Mouse (Mus musculus) heart, adult 2 months (tissue): Measurements from ENCODE around the gene Senp6. TPM values are rescaled to one million over a fixed set of nuclear protein-coding genes. Genes with fewer than 3 reads are reported as not detected.
"Not testable (repeated sequence)": the region's sequence is repeated elsewhere in the genome, so short reads cannot be mapped to it uniquely, and the experiment has no call there.

Experiments used
- DNase-seq, 2 experiments: peaks; one replicate each; pipeline ENCODE4 v3.0.0; 2021
- H3K27ac ChIP-seq: fragments of 200-600 bp; 2 replicates; pipeline ENCODE4 v1.8.1; 2022
- H3K27me3 ChIP-seq: fragments of 200-500 bp; 2 replicates; pipeline ENCODE4 v1.6.1; 2012; ENCODE audit warnings: mild to moderate bottlenecking, low read length, inconsistent platforms, mixed read lengths; ENCODE audit not compliant: control insufficient read depth, insufficient read depth
- H3K36me3 ChIP-seq: fragments of 200-500 bp; 2 replicates; pipeline ENCODE4 v1.6.1; 2012; ENCODE audit warnings: low read length, inconsistent platforms; ENCODE audit not compliant: control insufficient read depth, insufficient read depth
- H3K4me1 ChIP-seq: fragments of 200-500 bp; 2 replicates; pipeline ENCODE4 v1.6.1; 2011; ENCODE audit warnings: low read length; ENCODE audit not compliant: control insufficient read depth, insufficient read depth
- H3K4me3 ChIP-seq: fragments of 200-600 bp; 2 replicates; pipeline ENCODE4 v1.8.1; 2022
- H3K79me2 ChIP-seq: fragments of 200-500 bp; replicated peaks from 2 replicates; pipeline ENCODE4 v1.6.1; 2012; ENCODE audit warnings: mild to moderate bottlenecking, inconsistent platforms, low read length, moderate library complexity, mixed read lengths; ENCODE audit not compliant: control insufficient read depth, insufficient read depth
- H3K9ac ChIP-seq: fragments of 200-500 bp; 2 replicates; pipeline ENCODE4 v1.6.1; 2012; ENCODE audit warnings: low read depth, mild to moderate bottlenecking, control low read depth, inconsistent platforms, low read length, mixed read lengths
- CTCF ChIP-seq: fragments of 200-600 bp; IDR thresholded peaks from 2 replicates; pipeline ENCODE4 v1.8.1; 2022; ENCODE audit warnings: antibody characterized with exemption, mild to moderate bottlenecking, moderate library complexity
- EP300 ChIP-seq: fragments of 200-500 bp; IDR thresholded peaks from 2 replicates; pipeline ENCODE4 v1.6.1; 2011; ENCODE audit warnings: low read depth, low read length, control low read depth; ENCODE audit not compliant: insufficient read depth
- POLR2A ChIP-seq: fragments of 200-500 bp; IDR thresholded peaks from 2 replicates; pipeline ENCODE4 v1.6.1; 2011; ENCODE audit warnings: mild to moderate bottlenecking, low read depth, low read length, control low read depth; ENCODE audit not compliant: insufficient read depth
- WGBS: fragments of 180-500 bp; shearing (Covaris S2); methylation state at CpG from one replicate; pipeline ENCODE4 v1.1.7; 2018; 5-methylcytosine and 5-hydroxymethylcytosine counted together
- intact Hi-C: fragments of 180-260 bp; cut with DNase I; formaldehyde crosslinking; loops from one replicate; pipeline ENCODE4 v1.15.1; 2025
- polyA plus RNA-seq: library from polyadenylated mRNA; depleted of rRNA; stranded (reverse); fragments of >200 nt; gene quantifications from 2 replicates; pipeline ENCODE4 v1.2.3, GENCODE M21; 2012
- total RNA-seq, 2 experiments: library from RNA; stranded (reverse); gene quantifications; 2 replicates each; pipeline ENCODE4 v1.2.3; 2021

The Senp6 gene
- total and polyA plus RNA-seq, 3 experiments = 9.6 to 72.7 (median 62.5) TPM

DNA sequence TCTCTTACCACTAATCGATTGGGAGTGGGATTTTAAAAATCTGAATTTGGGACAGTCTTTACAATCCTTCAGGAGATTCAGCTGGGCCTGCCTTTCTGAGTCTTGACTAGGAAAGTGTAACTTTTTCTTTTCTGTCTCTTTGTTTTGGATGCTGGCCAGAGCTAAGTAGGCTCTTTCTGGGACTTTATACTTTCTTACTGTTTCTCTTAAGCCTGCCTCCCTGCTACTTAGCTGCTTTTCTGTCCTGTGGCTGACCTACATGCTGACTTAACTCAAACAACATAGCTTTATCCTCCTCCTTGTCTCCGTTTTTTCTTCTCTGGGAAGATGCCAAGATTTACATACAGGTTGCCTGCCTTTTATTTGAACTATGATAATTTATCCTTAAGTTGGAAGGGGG, 19.0 kb downstream of the Senp6 start:
- peaks cover 3% of the 10 kb centered on the region; the same call in 1 of the 2 replicates for H3K79me2 ChIP-seq
- WGBS = 44% methylated on average over 2 of the region's 2 CpGs
- H3K27me3 ChIP-seq = no peaks in the 10 kb centered on the region
- H3K4me3 ChIP-seq = no peak overlapping the region
- TF ChIP-seq EP300 (no peak), POLR2A (no peak), CTCF (no peak)
- no peak overlapping the region for H3K27ac ChIP-seq
- intact Hi-C loops = no loop called here
- peaks cover 15% of the 10 kb centered on the region for H3K36me3 ChIP-seq
- DNase-seq = no peak
- no peak overlapping the region for H3K9ac ChIP-seq
- peaks cover 7% of the 10 kb centered on the region for H3K4me1 ChIP-seq

DNA sequence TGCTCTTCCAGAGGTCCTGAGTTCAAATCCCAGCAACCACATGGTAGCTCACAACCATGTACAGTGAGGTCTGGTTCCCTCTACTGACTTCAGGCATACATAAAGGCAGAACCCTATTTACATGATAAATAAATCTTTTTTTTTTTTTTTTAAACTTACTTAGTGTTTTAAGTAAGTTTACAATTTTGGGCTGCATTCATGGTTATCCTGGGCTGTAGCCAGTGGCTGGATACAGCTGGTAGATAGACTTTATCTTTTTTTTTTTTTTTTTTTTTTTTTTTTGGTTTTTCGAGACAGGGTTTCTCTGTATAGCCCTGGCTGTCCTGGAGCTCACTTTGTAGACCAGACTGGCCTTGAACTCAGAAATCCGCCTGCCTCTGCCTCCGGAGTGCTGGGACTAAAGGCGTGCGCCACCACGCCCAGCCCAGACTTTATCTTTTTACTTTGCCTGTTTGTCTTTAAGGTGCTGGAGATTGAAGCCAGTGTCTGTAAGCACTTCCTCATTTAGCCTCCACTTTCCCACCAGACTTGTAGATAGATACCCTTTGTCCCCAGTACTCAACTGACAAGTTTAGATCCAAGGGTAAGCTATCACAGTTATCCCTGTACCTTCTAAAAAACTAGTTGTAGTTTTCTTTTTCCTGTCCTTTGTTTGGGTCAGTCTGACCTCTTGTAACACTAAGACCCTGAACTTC, 19.7 kb downstream of the Senp6 start:
- WGBS = 75% methylated on average over 6 of the region's 6 CpGs
- H3K79me2 ChIP-seq, H3K4me1 ChIP-seq, H3K9ac ChIP-seq, H3K27me3 ChIP-seq, H3K27ac ChIP-seq, H3K4me3 ChIP-seq, DNase-seq, intact Hi-C loops: not testable (repeated sequence)
- peaks cover 12% of the 10 kb centered on the region for H3K36me3 ChIP-seq

DNA sequence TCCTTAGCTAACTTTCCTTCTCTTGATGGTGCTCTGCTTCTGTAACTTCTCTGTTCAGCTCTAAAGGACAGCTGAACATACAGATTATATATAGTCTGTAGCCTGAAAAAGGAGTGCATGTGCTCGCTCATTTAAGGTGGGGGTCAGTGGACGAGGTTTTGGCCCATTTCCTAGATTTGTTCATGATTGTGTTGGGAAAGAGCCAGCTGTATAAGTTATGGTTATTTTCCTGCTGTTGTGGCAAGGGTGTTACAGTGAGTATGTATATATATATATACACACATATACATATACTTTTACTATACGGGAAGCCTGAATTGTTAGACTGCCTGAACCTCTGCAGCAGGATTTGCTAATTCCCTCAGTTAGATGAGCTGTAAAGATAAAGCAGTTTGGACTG, 22.7 kb downstream of the Senp6 start:
- no peak for DNase-seq
- intact Hi-C loops = no loop called here
- no peak overlapping the region for H3K27ac ChIP-seq
- peaks cover 1% of the 10 kb centered on the region; the same call in 1 of the 2 replicates for H3K4me1 ChIP-seq
- no peak overlapping the region for H3K9ac ChIP-seq
- H3K36me3 ChIP-seq = peaks cover 12% of the 10 kb centered on the region
- H3K27me3 ChIP-seq = no peaks in the 10 kb centered on the region
- no peak for TF ChIP-seq CTCF
- TF ChIP-seq POLR2A = no peak
- no peak for TF ChIP-seq EP300
- no peaks in the 10 kb centered on the region for H3K79me2 ChIP-seq
- H3K4me3 ChIP-seq = no peak overlapping the region
- 62% methylated on average over 3 of the region's 3 CpGs for WGBS

- Histone ChIP-seq H3K36me3 (no peaks in the 10 kb centered on the region; the same call in 1 of the 2 replicates), H3K27me3 (no peaks in the 10 kb centered on the region), H3K27ac (no peak overlapping the region), H3K4me3 (no peak overlapping the region), H3K79me2 (no peaks in the 10 kb centered on the region; the same call in 1 of the 2 replicates), H3K9ac (no peak overlapping the region), H3K4me1 (no peaks in the 10 kb centered on the region)
- DNase-seq = no peak
- 88% methylated on average over 3 of the region's 3 CpGs for WGBS
- intact Hi-C loops = no loop called here
- TF ChIP-seq EP300 (no peak), POLR2A (no peak), CTCF (no peak)
Observed at GRCm38 (mm10) chr9:80096325-80096724, 29.6 kb downstream of the Senp6 start.

DNA sequence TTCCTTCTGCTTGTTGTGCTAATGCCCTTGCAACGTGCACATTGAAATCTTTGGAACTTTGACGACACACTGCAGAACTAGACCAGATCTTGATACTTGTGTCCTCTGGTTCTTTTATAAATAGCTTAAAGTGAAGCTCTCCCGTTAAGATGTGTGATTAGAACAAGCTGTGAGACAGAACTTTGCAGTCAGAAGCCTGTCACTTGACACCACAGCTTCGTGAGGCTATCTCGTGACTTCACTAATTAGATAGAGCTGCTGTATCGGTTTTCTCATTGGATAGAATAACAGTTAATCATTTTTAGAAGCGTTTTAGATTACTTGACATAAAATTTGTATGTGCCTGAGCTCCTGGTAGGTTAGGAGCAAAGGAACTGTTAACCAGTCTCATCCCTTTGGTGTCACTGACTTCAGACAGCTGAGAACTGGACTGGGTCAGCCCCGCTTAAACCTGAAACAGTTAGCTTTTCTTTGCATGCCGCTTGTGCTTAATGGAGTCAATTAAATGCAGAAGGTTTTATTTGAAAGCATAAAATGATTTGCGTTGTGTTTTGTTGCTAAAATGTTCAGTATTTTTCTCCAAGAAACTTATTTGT, 79.4 kb downstream of the Senp6 start:
- Histone ChIP-seq H3K36me3 (peaks cover 5% of the 10 kb centered on the region; the same call in 1 of the 2 replicates), H3K9ac (no peak overlapping the region), H3K79me2 (no peaks in the 10 kb centered on the region), H3K4me1 (no peaks in the 10 kb centered on the region), H3K27ac (no peak overlapping the region), H3K4me3 (no peak overlapping the region), H3K27me3 (no peaks in the 10 kb centered on the region)
- intact Hi-C loops = no loop called here
- TF ChIP-seq CTCF = no peak
- no peak for TF ChIP-seq POLR2A
- no peak for TF ChIP-seq EP300
- DNase-seq = no peak
- 59% methylated on average over 10 of the region's 10 CpGs for WGBS

GRCm38 (mm10) chr9:80149594-80149993, 82.9 kb downstream of the Senp6 start:
- no peak for DNase-seq
- TF ChIP-seq CTCF = no peak
- TF ChIP-seq EP300 = no peak
- no peak for TF ChIP-seq POLR2A
- Histone ChIP-seq H3K9ac (no peak overlapping the region), H3K4me3 (no peak overlapping the region), H3K36me3 (no peaks in the 10 kb centered on the region), H3K79me2 (no peaks in the 10 kb centered on the region), H3K27ac (no peak overlapping the region), H3K27me3 (no peaks in the 10 kb centered on the region), H3K4me1 (no peaks in the 10 kb centered on the region)
- intact Hi-C loops = no loop called here
- WGBS = 73% methylated on average over 5 of the region's 5 CpGs
